Mouse (Mus musculus) bone marrow macrophage, adult 2 months (primary cell): ENCODE measurements around the gene Ube2v1. TPM values are rescaled to one million over a fixed set of nuclear protein-coding genes. Genes with fewer than 3 reads are reported as not detected.

Experiments used
- H3K27ac ChIP-seq: 2 replicates; pipeline ENCODE4 v1.5.1; 2012; ENCODE audit warnings: low read depth, low read length; ENCODE audit not compliant: insufficient read depth
- H3K4me1 ChIP-seq: 2 replicates; pipeline ENCODE4 v1.6.1; 2012; ENCODE audit warnings: low read length; ENCODE audit not compliant: control insufficient read depth, insufficient read depth
- H3K4me3 ChIP-seq: 2 replicates; pipeline ENCODE4 v1.5.1; 2012; ENCODE audit warnings: mild to moderate bottlenecking, low read length, moderate library complexity; ENCODE audit not compliant: insufficient read depth
- CTCF ChIP-seq: IDR thresholded peaks from 2 replicates; pipeline ENCODE4 v1.5.1; 2012; ENCODE audit warnings: low read depth, mild to moderate bottlenecking, low read length, moderate library complexity
- POLR2A ChIP-seq: IDR thresholded peaks from 2 replicates; pipeline ENCODE4 v1.6.1; 2012; ENCODE audit warnings: mild to moderate bottlenecking, low read depth, low read length, borderline replicate concordance
- polyA plus RNA-seq: library from polyadenylated mRNA; stranded (reverse); fragments of >200 nt; gene quantifications from 2 replicates; pipeline ENCODE4 v1.2.4, GENCODE M21; 2012; ENCODE audit not compliant: missing spikeins, insufficient read depth, insufficient read length

Gene Ube2v1
- polyA plus RNA-seq, 1 experiment, result 166 TPM

DNA sequence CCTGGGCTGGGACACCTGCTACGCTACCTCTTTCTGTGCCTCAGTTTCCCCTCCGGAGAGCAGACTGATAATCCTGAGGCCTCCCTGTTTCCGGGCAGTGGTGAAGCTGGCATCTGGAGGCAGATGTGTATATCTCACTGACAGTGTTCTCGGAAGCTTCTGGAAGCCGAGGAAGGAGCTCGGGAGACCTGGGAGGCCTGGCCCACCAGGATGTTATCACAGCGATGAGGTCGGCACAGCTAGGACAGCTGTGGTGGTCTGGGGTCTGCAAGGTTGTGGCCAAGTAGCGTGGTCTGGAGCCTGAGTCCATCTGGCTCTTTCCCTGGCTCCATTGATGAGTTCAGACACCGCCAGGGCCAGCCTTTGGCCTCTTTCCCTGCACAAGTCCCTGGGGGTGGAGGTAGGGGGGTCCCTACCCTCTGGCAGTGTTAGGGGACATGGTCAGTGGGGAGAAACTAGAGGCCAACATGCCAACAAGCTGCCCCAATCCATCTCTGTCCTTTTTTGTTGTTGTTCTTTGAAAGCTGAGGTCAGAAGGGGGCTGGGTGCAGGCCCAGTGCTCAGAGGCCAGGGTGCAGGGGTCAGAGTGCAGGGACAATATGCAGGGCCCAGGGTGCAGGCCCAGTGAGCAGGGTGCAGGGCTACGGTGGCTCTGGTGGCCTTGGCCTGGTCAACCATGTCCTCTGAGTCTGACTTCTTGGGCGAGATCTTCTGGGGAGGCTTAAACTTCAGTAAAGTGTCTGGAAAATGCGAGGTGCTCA, 67.2 kb downstream of the Ube2v1 start:
- H3K4me3 ChIP-seq, result no peak overlapping the region
- H3K27ac ChIP-seq, result no peak overlapping the region

DNA sequence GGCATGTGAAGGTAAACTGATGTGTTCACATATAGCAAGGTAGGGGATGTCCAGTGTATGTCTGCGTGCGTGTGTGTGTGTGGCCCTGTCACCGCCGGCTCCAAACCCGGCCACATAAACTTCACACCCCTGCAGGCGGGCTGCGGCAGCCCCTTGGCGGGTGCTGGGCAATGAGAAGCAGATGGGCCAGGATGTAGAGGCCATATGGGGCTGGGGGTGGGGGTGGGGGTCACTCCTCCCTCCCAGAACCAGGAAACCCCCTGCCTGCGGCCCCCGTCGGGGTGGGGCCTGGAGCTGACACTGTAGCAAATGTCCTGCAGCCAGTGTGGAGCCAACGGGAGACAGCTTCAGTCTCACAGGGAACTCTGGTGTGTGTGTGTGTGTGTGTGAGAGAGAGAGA, 68.2 kb downstream of the Ube2v1 start:
- H3K4me3 ChIP-seq, result no peak overlapping the region
- no peak overlapping the region for H3K27ac ChIP-seq
- H3K4me1 ChIP-seq, result no peaks in the 10 kb centered on the region
- TF ChIP-seq CTCF, result no peak
- TF ChIP-seq POLR2A, result no peak

More for the DNA sequence above, 67.2 kb downstream of the Ube2v1 start:
- no peak for TF ChIP-seq CTCF
- TF ChIP-seq POLR2A, result no peak
- H3K4me1 ChIP-seq, result peaks cover 5% of the 10 kb centered on the region

DNA sequence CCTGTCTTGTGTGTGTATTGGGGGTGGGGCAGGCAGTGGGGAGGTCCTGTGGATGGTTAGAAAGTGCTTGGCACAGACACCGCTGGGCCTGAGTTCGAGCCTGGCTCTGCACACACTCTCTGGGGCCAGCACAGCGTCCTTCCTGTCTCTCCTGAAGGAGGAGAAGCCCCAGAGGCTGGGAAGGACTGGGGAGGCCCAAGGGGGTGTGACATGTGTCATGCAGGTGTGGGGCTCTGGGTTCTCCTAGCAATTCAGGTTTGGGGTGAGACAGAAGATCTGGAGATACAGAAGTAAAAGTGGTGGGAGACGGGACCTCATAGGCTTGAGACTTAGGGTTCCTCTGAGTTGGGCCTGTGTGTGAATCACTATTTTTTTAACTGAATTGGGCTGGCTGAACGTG, 68.9 kb downstream of the Ube2v1 start:
- no peak overlapping the region for H3K27ac ChIP-seq
- TF ChIP-seq POLR2A (no peak), CTCF (no peak)
- no peaks in the 10 kb centered on the region for H3K4me1 ChIP-seq
- H3K4me3 ChIP-seq, result no peak overlapping the region

DNA sequence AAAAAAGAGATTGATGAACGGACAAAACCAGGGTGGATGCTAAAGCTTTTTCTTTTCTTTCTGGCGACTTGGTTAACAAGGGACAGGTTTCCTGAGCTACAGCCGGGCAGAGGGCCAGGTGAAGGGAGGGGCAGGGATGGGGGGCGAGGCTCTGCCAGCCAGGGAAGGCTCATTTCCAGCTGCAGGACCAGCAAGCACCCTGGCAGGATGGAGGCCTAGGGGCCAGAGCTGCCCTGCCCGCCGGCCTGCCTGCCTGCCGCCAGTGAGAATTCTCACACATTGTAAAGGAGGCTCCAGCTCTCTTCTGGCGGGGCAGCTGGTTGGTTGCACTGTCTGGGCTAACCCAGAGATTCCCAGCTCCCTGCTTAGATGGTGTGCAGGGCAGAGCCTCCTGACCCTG, 69.8 kb downstream of the Ube2v1 start:
- no peak overlapping the region for H3K4me3 ChIP-seq
- no peak for TF ChIP-seq POLR2A
- no peak for TF ChIP-seq CTCF
- no peak overlapping the region for H3K27ac ChIP-seq
- H3K4me1 ChIP-seq, result no peaks in the 10 kb centered on the region

DNA sequence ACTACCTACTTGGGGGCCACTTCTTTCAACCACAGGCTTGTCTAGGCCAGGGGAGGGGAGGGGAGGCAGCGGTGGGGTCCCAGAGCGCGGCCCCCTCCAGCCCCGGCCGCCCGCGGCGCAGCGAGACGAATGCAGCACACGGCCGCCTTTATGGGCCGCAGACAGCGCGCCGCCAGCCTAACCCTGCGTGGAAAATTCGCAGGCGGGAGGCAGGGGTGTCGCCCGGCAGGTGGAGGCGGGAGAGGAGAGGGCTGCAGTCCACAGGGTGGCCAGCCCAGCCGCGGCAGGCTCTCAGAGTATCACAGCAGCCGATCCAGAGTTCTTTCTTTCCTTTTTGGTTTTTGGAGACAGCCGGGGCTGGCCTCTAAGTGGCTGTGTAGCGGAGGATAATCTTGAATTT, 72.5 kb downstream of the Ube2v1 start:
- TF ChIP-seq CTCF, result no peak
- TF ChIP-seq POLR2A, result no peak
- Histone ChIP-seq H3K4me1 (no peaks in the 10 kb centered on the region), H3K27ac (no peak overlapping the region), H3K4me3 (no peak overlapping the region)

Other genes with a start within 250 kb of the Ube2v1 start
- 23.4 and 27.4 TPM in 2 replicates for gene Slc9a8, start 210.4 kb downstream of the Ube2v1 start, polyA plus RNA-seq
- 115 and 117 TPM in 2 replicates for gene Rnf114, start 139.4 kb downstream of the Ube2v1 start, polyA plus RNA-seq
- gene Spata2, start 139.2 kb downstream of the Ube2v1 start, polyA plus RNA-seq, result 11.9 and 14.2 TPM in 2 replicates
- gene Snai1, start 93.9 kb downstream of the Ube2v1 start, polyA plus RNA-seq, result 0.49 and 0.79 TPM in 2 replicates
- gene Gm20431, start 29.4 kb upstream of the Ube2v1 start, polyA plus RNA-seq, result 13.5 and 19.6 TPM in 2 replicates
- gene Cebpb, start 56.8 kb upstream of the Ube2v1 start, polyA plus RNA-seq, result 109 and 122 TPM in 2 replicates
- 129 and 138 TPM in 2 replicates for gene Tmem189, start 57.7 kb upstream of the Ube2v1 start, polyA plus RNA-seq